Mouse (Mus musculus) lung, postnatal 14 days (tissue): ENCODE results near the gene Ndufb10.
"Not testable (repeated sequence)": the region's sequence is repeated elsewhere in the genome, so short reads cannot be mapped to it uniquely, and the experiment has no call there.

Experiments
- DNase-seq: peaks from one replicate; pipeline ENCODE4 v3.0.0; 2021

The Ndufb10 gene

DNA sequence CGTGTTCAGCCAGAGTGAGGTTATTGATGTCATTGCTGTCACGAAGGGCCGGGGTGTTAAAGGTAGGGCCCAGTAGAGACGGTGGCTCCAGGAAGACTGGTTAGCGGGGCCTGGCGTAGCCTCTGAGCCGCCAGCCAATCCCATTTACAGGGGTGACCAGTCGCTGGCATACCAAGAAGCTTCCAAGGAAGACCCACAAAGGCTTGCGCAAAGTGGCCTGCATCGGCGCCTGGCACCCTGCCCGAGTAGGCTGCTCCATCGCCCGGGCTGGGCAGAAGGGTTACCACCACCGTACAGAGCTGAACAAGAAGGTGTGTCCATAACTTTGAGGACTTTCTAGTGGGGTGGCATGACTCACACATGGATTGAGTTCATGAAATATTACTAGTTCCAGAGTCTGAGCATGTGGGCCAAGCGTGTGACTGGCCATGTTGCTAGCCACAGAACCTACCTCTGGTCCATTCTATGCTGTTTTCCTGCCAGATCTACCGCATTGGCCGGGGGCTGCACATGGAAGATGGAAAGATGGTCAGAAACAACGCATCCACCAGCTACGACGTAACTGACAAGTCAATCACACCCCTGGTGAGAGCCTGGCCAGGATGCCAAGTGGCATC, 9.3 kb upstream of the Ndufb10 start:
- no peak for DNase-seq

DNA sequence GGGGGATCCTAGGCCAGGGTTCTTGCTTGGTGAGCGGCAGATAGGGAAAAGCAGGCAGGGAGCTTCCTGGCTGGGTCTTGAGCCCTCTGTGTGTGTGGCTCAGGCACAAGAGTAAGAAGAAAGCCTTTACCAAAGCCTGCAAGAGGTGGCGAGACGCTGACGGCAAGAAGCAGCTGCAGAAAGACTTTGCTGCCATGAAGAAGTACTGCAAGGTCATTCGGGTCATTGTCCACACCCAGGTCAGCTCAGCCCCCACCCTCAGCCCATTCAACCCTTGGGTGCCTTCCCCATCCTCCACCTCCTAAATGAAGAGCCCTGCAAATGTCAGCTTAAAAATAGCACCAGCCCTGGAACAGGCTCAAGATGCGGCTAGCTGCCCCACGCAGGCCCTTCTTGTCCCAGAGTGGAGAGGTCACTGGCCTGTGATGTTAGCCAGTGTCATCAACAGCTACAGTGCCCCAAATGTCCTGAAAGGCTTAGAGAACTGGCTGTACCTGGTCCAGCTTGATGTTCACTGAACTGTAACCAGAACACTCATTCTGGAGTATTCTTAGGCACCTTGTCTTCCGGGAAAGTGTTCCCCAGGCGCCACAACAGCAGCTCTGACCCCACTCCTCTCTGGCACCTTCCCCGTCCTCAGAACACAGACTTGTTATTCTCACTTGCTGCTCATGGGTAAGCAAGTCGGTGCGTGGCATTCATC, 8.1 kb upstream of the Ndufb10 start:
- no peak for DNase-seq

DNA sequence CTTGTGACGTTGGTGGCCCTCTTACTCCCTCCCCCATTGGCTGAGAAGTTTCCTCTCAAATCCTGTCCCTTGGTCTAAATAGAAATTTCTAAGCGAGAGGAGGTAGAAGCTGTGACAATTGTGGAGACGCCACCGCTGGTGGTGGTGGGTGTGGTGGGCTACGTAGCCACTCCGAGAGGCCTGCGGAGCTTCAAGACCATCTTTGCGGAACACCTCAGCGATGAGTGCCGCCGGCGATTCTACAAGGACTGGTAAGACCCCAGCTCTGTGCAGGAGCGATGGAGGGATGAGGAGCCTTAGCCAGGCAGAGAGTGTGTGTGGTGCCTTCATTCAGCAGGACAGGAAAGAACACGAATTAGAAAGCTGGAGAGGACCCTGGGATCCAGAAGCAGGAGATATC, 6.5 kb upstream of the Ndufb10 start:
- no peak for DNase-seq

DNA sequence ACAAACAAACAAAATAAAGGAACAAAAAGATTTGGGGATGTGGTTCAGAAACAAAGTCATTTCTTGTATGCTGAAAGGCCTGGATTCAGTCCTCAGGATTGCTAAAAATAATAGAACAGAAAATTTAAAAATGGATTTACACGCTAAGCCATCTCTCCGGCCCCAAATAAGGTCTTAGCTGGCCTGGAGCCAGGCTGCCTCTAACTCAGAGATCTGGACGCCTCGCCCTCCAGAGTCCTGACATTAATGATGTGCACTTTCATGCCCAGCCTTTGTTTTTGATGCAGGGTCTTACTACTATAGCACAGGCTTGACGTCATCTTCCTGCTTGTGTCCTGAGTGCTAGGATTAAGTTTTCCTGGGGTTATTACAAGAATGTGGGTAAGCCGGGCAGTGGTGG, 4.8 kb upstream of the Ndufb10 start:
- no peak for DNase-seq

DNA sequence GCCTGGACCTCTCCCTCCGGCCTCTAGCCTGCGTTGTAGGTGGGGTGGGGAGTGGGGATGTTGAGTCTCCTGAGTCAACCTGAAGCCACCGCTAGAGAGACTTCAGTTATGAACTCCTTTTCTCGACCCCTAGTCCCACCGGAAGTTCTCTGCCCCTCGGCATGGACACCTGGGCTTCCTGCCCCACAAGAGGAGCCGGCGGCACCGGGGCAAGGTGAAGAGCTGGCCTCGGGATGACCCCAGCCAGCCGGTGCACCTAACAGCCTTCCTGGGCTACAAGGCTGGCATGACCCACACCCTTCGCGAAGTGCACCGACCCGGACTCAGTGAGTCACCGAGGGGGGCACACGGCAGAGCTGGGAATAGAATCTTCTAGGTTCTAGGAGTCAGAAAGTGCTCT, 3.9 kb upstream of the Ndufb10 start:
- DNase-seq, result no peak

DNA sequence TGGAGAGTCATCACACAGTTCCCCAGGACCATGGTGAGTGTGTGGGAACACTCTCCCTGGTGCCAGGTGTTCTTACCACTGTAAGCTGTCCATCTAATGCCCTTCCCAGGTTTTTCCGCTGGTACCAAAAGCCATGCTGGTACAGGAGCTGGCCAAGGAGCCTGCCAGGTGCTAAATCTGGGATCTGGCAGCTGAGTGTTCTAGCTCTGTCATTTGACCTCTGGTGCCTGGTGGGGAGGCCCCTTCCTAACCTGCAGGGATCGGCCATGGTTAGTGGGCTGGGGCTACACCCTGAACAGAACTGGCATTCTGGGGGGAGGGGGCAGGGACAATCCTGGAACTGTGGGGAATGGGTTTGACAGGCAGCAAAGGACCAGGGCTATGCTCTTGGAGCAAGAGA, 3.3 kb upstream of the Ndufb10 start, which contains the start of gene Rpl3l:
TSS of gene Rpl3l (plus strand) at position 203 of the 400 bp plus-strand sequence.
- no peak for DNase-seq

DNA sequence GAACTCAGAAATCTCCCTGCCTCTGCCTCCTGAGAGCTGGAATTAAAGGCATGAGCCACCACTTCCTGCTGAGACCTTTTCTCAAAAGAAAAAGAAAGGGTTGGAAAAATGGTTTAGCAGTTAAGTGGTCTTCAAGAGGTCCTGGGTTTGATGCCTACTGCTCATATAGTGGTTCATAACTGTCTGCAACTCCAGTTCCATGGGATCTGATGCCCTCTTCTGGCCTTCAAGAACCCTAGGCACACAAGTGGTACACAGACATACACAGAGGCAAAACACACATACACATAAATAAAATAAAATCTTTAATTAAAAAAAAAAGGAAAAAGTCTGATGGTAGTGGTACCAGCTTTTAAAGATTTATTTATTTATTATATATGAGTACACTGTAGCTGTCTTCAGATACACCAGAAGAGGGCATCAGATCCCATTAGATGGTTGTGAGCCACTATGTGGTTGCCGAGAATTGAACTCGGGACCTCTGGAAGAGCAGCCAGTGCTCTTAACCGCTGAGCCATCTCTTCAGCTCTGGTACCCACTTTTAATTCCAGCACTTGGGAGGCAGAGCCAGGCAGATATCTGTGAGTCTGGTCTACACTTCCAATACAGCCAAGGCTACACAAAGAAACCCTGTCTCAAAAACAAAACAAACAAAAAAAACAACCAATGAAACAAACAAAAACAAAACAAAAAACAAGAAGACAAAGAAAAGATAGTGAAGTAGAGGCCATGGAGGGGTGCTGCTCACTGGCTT, 1.5 kb upstream of the Ndufb10 start:
- DNase-seq, result no peak

DNA sequence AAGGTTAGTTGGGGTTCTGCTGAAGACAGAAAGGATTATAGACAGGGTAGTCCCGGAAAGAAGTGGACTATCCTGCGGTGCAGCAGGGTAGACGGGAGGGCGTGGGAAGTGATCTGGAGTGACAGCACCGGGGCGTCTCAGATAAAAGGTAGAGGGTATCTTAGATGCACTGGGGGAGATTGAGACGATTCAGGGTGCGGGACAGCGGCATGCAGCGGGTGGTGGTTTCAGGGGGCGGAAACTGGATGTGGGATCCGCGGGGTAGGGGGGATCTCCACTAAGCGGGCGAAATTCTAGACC, 447 bp downstream of the Ndufb10 start:
- no peak for DNase-seq

DNA sequence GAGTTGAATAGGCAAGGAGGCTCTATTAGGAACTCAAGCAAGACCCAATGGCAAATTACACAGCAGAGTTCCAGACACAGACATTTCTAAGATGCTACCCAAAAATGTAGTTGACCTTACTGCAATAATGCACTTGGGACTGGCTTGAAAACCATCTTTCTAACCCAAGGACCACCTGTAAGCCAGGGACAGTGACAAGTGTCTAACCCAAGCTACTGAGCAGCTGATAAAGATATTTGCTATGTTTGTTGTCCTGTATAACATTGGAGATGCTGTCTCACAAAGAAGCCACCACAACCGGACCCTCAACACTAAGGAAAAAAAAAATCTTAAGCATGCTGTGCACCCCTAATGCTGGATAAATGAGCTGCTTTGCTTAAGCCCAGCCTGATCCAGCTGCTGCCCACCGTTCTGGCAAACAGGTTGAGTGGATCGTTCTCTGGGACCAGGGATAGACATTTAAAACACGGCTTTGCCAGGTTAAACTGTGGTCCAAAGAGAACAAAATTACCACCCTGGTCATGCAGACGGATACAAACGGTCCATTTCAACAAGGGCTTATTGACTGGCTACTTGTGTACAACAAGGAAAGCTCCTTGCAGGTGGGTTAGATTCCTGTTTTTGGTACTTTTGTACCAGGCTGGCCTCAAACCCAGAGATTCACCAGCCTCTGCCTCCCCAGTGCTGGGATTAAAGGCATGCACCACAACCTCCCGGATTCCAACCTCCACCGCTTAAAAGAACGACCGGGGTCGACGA, 977 bp downstream of the Ndufb10 start:
- no peak for DNase-seq

DNA sequence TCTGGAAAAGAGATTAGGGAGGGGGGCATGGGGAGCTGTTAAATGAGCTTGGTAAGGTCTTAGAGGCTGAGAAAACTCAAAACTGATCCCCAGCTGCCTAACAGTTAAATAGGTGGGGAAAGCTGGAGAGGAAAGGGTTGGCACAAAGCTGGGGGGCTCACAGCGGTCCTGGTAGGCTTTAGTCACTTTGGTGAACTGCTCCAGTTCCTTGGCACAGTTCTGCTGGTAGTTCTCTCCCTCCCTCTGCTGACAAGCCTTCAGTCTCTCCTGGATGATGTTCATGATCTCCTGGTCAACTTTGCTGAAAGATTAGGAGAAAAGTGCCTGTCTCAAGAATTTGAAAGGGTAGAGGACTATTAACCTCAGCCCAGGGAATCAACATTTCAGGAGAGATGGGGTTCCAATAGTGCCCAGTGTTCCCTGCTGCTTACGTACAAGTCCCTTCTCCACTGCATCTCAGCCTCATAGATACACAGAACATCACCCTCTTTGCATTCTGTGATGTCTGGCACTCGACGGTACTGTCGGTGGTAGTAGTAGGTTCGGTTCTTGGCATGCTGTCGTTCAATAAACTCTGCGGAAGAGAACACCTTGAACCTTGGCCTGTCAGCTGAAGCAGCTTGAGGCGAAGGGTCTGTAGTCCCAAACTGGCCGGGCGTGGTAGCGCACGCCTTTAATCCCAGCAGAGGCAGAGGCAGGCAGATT, 1.9 kb downstream of the Ndufb10 start:
- DNase-seq, result no peak

DNA sequence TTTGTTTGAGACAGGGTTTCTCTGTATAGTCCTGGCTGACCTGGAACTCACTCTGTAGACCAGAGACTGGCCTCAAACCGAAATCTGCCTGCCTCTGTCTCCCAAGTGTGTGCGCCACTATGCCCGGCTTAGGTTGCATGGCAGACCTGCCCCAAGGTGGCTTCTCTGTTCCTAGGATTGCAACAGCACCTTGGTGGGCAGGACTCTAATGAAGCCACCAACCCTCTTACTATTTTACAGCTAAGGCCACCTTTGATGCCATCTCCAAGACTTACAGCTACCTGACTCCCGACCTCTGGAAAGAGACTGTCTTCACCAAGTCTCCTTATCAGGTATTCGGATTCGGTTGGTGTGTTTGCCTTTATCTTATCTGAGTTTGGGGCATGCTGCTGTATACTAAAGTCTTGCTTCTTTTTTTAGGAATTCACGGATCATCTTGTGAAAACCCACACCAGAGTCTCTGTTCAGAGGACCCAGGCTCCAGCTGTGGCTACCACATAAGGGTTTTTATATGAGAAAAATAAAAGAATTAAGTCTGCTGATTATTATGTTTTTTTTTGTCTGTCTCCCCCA, 2.8 kb downstream of the Ndufb10 start:
- DNase-seq, result not testable (repeated sequence)

DNA sequence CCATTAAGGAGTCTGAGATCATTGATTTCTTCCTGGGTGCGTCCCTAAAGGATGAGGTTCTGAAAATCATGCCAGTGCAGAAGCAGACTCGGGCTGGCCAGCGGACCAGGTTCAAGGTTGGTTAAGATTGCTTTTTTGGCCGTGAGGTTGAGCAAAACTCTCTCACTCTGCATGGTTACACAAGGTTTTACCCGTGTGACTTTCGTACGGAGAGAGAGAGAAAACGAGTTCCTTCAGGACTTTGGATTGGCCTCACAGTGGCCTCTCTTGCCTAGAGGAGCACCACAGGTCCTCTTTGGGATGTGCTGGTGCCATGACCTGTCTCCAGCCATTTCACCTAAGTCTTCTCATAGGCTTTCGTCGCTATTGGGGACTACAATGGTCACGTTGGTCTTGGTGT, 3.7 kb downstream of the Ndufb10 start:
- DNase-seq, result not testable (repeated sequence)

DNA sequence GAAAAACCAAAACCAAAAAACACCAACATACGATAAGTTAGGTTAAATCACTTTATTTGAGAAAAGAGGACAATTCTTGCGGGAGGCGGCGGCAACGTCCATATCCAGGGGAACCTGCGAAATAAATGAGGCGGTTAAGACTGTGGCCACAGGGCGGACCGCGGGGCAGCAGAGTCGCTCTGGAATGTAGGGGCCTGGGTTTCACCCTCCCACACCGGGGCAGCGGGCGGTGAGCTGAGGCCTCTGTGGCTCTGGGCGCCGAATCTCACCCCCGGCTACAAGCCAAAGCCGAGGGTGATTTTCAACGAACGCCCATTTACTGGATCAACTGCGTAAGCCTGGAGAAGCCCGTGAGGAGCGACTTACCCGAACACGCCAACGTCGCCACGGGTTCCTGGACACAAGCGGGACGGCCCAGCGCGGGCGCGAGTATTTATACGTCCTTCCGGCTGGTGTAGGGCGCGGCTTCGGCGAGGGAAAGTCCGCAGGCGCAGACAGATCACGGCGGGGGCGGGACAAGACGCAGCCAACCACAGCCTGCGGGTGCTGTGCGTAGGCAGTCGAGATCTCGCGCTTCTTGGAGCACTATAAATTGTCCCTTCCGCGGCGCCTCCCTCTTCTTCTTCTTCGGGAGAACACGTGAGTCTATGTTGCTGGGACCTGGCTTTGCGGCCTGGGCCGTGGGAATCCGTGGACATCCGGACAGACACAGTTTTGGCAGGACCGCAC, 4.6 kb downstream of the Ndufb10 start:
- peak; percentile 98 for DNase-seq

DNA sequence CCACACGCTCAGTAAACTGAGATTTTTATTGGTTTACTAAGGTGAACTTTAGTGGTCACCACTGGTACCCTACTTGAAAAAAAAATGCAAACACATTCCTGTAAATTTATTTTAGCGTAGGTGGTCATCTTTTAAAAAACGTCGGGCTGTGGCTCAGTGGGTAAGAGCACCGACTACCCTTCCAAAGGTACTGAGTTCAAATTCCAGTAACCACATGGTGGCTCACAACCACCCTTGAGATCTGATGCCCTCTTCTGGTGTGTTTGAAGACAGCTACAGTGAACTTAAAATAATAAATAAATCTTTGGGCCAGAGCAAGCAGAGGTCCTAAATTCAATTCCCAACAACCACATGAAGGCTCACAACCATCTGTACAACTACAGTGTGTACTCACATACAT, 5.3 kb downstream of the Ndufb10 start:
- not testable (repeated sequence) for DNase-seq

DNA sequence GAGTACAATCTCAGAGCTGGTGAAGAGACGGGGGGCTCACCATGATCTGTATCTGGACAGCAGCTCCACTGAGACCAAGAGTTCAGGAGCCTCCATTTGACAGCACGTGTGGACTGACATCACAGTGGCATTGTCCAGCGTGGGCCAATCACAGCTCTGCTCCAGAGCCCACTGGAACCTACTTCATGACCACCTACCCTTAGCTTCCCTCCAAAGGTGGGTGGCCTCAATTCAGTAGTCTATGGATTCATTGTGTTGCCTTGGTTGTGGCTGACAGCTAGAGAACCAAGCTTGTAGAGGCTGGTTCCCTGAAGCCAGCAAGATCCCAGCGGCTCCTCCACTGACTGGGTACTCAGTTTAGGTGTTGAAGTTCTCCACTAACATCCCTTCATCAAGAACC, 6.3 kb downstream of the Ndufb10 start, which contains the start of the genes Rnf151 and Rps2:
TSS of gene Rnf151 (minus strand) at position 121 of the 400 bp plus-strand sequence.
TSS of gene Rps2 (plus strand) at position 174 of the 400 bp plus-strand sequence.
- DNase-seq, result no peak

DNA sequence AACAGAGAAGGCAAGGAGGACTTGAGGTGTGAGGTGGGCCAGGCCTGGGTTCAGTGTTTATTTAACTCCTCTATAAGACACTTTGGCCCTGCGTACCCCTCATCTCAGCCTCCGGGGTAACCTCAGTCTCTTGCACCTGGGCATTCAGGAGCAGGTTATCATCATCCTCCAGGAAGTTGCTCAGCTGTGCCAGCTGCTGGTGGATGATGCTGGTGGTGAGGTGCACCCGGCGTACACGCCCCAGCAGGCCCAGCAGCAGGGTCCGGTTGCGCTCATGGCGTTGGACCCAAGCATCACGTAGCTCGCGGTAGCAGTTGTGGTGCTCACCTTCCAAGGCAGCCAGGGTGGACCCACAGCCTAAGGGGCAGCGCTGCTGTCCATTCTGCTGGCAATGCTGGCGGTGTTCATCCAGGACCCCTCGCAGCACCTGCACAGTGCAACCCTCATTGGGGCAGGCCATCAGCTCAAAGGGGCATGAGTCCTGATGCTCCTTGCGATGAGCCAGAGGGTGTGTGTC, 8.1 kb downstream of the Ndufb10 start:
- DNase-seq, result no peak

DNA sequence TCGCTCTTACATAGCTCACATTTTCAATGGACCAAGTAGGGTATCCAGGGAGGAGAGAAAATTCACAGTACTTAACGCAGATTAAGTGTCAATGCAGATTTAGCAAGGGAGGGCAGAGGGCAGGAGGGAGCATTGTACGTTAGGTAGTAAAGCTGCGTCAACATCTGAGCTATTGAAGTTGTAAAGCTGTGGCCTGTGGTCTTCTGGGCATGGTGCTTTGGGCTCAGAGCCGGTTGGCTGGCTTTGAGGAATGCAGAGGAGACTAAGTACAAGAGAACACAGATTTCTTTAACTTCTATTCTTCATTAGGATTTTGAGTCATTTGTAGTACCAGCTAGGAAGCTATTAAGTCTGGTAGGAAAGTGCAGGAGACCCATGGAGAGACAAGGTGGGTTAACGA, 8.7 kb downstream of the Ndufb10 start:
- DNase-seq, result no peak

DNA sequence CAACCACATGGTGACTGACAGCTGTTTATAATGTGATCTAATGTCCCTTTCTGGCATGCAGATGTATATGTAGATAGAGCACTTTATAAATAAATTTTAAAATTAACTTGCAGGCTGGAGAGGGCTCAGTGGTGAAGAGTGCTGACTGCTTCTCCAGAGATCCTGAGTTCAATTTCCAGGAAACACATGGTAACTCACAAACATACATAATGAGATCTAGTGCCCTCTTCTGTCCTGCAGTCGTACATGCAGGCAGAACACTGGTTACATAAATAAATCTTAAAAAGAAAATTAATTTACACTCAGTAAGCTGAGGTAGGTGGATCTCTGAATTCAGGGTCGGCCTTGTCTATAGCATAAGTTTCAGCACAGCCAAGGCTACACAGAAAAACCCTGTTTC, 15.6 kb downstream of the Ndufb10 start:
- no peak for DNase-seq

DNA sequence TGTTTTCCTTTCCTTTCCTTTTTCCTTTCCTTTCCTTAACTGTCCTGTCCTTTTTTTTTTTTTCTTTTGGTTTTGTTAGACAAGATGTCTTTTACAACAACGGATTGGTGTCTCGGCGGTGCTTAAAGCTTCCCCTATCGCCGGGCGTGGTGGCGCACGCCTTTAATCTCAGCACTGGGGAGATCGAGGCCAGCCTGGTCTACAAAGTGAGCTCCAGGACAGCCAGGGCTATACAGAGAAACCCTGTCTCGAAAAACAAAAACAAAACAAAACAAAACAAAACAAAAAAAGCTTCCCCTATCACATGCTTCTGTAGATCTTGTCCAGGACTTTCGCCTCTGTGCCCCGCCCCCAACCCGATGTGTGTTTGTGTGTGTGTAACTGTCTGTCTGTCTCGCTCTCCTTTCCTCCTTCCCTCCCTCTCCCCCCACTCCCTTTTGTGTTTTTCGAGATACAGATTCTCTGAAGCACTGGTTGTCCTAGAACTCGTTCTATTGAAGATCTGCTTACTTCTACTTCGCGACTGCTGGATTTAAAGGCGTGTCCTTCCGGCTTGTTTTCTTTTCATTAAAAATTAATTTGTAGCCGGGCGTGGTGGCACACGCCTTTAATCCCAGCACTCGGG, 16.4 kb downstream of the Ndufb10 start:
- DNase-seq, result no peak

DNA sequence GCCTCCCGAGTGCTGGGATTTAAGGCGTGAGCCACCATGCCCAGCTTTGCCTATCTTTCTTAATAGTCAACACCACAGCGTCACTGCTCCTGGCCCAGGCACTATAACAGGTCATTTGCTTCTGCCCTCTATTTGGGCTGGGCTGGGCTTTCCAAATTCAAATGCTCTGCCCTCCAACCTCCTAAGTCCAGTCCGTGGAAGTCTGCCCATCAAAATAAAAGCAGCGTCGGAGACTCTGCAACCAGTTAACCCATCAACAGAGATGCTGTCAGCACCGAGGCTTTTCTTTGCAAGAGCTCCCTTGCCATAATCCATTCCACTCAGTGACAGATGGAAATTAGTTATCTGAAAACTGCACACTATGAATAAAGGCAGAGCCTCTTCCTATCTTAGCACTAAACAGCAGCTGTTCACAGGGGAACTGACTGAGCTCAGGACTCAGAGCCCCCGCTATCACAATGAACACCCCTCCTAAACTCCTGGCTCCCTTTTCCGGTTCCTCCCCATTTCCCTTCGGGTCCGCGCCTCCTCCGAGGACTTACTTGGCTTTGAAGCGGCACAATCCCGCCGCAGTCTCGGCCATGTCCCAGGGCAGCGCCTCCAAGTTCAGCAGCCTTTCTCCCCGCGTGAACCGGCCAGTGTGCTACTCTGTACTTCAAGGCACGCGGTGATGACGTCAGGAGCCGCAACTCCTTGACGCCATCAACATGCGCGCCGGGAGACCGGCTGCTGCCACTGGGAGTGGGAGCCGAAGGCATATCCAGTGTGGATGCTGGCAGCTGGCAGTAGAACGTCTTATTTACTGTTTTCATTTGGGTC, 17.1 kb downstream of the Ndufb10 start, which contains the start of gene Tbl3:
TSS of gene Tbl3 (minus strand) at position 679 of the 819 bp plus-strand sequence.
- peak; percentile 95 for DNase-seq
